9 mouse cellular contexts compared by ENCODE assay signal in genomic region chr5:120146051-120146385, GRCm38 (mm10). TPM values are rescaled to one million over a fixed set of nuclear protein-coding genes. Genes with fewer than 3 reads are reported as not detected.
DNase-seq lines count a peak whose midpoint lies in the region; ATAC-seq and TF ChIP-seq lines count a peak whose summit lies in the region.
"Had no signal": no experiment of that assay in that cellular context is flagged by ENCODE, and none has a peak within 500 bp of the region (broad histone marks: within the 10 kb centered on the region; RNA-seq: fewer than 3 reads in every experiment).

No protein-coding gene starts in this region.

- no peak overlapping the region for H3K27ac ChIP-seq in CH12.LX (ENCODE audit: insufficient read depth, low read depth)
- 0 out of 2 replicates have a peak overlapping the region, but pooled peaks have one; percentile 55 for H3K27ac ChIP-seq in forebrain, embryonic 11.5 days (ENCODE audit: low read depth, low read length)
- peak overlapping the region; percentile 85 for H3K27ac ChIP-seq in hindbrain, embryonic 12.5 days
- peak overlapping the region; percentile 73 for H3K27ac ChIP-seq in midbrain, embryonic 16.5 days (ENCODE audit: low read length)
- H3K27ac ChIP-seq: heart, embryonic 15.5 days had no signal

- H3K4me3 ChIP-seq in CH12.LX (replicated peaks in 1 of 3; ENCODE audit: low read depth in 2 of 3, low read length in 2 of 3, poor library complexity in 1 of 3) = no peak overlapping the region
- no peak overlapping the region for H3K4me3 ChIP-seq in forebrain, embryonic 11.5 days (ENCODE audit: low read depth, low read length)
- no peak overlapping the region for H3K4me3 ChIP-seq in hindbrain, embryonic 12.5 days
- H3K4me3 ChIP-seq in midbrain, embryonic 16.5 days (ENCODE audit: low read depth, low read length) = peak overlapping the region; percentile 22; the same call in 1 of the 2 replicates
- H3K4me3 ChIP-seq: heart, embryonic 15.5 days had no signal

- H3K9ac ChIP-seq in CH12.LX (ENCODE audit: insufficient read depth, low read depth) = no peak overlapping the region
- H3K9ac ChIP-seq in forebrain, embryonic 11.5 days (ENCODE audit: low read length) = peak overlapping the region; percentile 50
- H3K9ac ChIP-seq in hindbrain, embryonic 12.5 days = 0 out of 2 replicates have a peak overlapping the region, but pooled peaks have one; percentile 43
- H3K9ac ChIP-seq in midbrain, embryonic 16.5 days (ENCODE audit: low read depth, low read length) = peak overlapping the region; percentile 58
- H3K9ac ChIP-seq: heart, embryonic 15.5 days had no signal

- WGBS in forebrain, embryonic 11.5 days = 26% methylated on average over 11 of the region's 11 CpGs
- 35% methylated on average over 11 of the region's 11 CpGs for WGBS in hindbrain, embryonic 12.5 days
- WGBS in midbrain, embryonic 16.5 days = 14% methylated on average over 11 of the region's 11 CpGs

- H3K36me3 ChIP-seq in CH12.LX (replicated peaks in 1 of 2; ENCODE audit: control insufficient read depth in 1 of 2, insufficient read depth in 1 of 2, low read length in 1 of 2) = peaks cover 85 to 99% of the 10 kb centered on the region in 2 experiments
- no peaks in the 10 kb centered on the region; the same call in 1 of the 2 replicates for H3K36me3 ChIP-seq in forebrain, embryonic 11.5 days (ENCODE audit: control insufficient read depth, insufficient read depth, low read length)
- H3K36me3 ChIP-seq in hindbrain, embryonic 12.5 days = peaks cover 15% of the 10 kb centered on the region; the same call in 1 of the 2 replicates
- no peaks in the 10 kb centered on the region; the same call in 1 of the 2 replicates for H3K36me3 ChIP-seq in midbrain, embryonic 16.5 days (ENCODE audit: control insufficient read depth, insufficient read depth, low read length)

- no peaks in the 10 kb centered on the region for H3K79me2 ChIP-seq in CH12.LX (replicated peaks; ENCODE audit: control insufficient read depth, extremely low read depth, insufficient read depth, poor library complexity, severe bottlenecking)

- no peaks in the 10 kb centered on the region for H3K27me3 ChIP-seq in CH12.LX (replicated peaks)
- H3K27me3 ChIP-seq in forebrain, embryonic 11.5 days (ENCODE audit: control insufficient read depth, insufficient read depth, low read length) = no peaks in the 10 kb centered on the region
- no peaks in the 10 kb centered on the region; the same call in 1 of the 2 replicates for H3K27me3 ChIP-seq in hindbrain, embryonic 12.5 days
- peaks cover 4% of the 10 kb centered on the region; the same call in 1 of the 2 replicates for H3K27me3 ChIP-seq in midbrain, embryonic 16.5 days (ENCODE audit: control insufficient read depth, insufficient read depth, low read depth, low read length)
- H3K27me3 ChIP-seq: heart, embryonic 15.5 days had no signal

- no peak for TF ChIP-seq EP300 in CH12.LX (IDR thresholded peaks at IDR 0.05; ENCODE audit: low read length)

- no peak for DNase-seq in CH12.LX (ENCODE audit: extremely low read depth)
- peak; percentile 49 for DNase-seq in brain, embryonic 18.5 days (ENCODE audit: low read depth, low spot score)
- DNase-seq in forebrain, embryonic 11.5 days (ENCODE audit: low spot score) = peak; percentile 86
- DNase-seq in left cerebral cortex, adult 18-20 months (ENCODE audit: low spot score in 2 of 2) = peak; percentile 61 to 67
- no peak for DNase-seq in c-Kit-positive CD71-positive TER-119-positive erythroid progenitor cells, embryonic 14.5 days (ENCODE audit: low spot score)
- DNase-seq in thymus, postnatal 0 days (ENCODE audit: low spot score) = no peak

- peak in 1 of 2 experiments; percentile 15; a peak in 1 of 4 replicates for TF ChIP-seq CTCF in CH12.LX (conservative IDR thresholded peaks at IDR 0.05 in 1 of 2, IDR thresholded peaks at IDR 0.05 in 1 of 2; ENCODE audit: low read depth in 2 of 2, low read length in 2 of 2)

- H3K4me1 ChIP-seq in CH12.LX (ENCODE audit: control insufficient read depth in 1 of 2, insufficient read depth in 2 of 2) = no peaks in the 10 kb centered on the region
- H3K4me1 ChIP-seq in forebrain, embryonic 11.5 days (replicated peaks; ENCODE audit: control insufficient read depth, insufficient read depth, low read length) = peaks cover 3% of the 10 kb centered on the region; the same call in 1 of the 2 replicates
- peaks cover 24% of the 10 kb centered on the region for H3K4me1 ChIP-seq in hindbrain, embryonic 12.5 days
- H3K4me1 ChIP-seq in midbrain, embryonic 16.5 days (ENCODE audit: control insufficient read depth, insufficient read depth, low read length) = peaks cover 15% of the 10 kb centered on the region
- H3K4me1 ChIP-seq: heart, embryonic 15.5 days had no signal

- no peak for TF ChIP-seq POLR2A in CH12.LX (IDR thresholded peaks at IDR 0.05; ENCODE audit: low read depth, low read length)

- dilution Hi-C loops in CH12.LX (cut with MboI; ENCODE audit: extremely low pct_ligation_motif_present, extremely low pct_unique_long_range_greater_than_20kb, low sequenced_read_pairs) = no loop called here

- no peaks in the 10 kb centered on the region for H3K9me3 ChIP-seq in CH12.LX (replicated peaks; ENCODE audit: low read length)
- H3K9me3 ChIP-seq in forebrain, embryonic 11.5 days (ENCODE audit: control insufficient read depth, low read length) = no peaks in the 10 kb centered on the region
- H3K9me3 ChIP-seq in hindbrain, embryonic 12.5 days (replicated peaks) = no peaks in the 10 kb centered on the region
- H3K9me3 ChIP-seq in midbrain, embryonic 16.5 days (replicated peaks; ENCODE audit: control insufficient read depth, low read length, poor library complexity, severe bottlenecking) = no peaks in the 10 kb centered on the region
- H3K9me3 ChIP-seq: heart, embryonic 15.5 days had no signal

- peak; percentile 3 for TF ChIP-seq RAD21 in CH12.LX (IDR thresholded peaks at IDR 0.05; ENCODE audit: low read depth, low read length)

- in situ Hi-C loops in CH12.LX (cut with MboI; ENCODE audit: low pct_ligation_motif_present, low pct_unique_long_range_greater_than_20kb, low sequenced_read_pairs) = loop anchor here (25.0 kb wide), 1 partner anchor 466 kb away; the partner anchor contains the start of genes Ddx54 and Rita1

- ATAC-seq in forebrain, embryonic 11.5 days (replicated peaks; ENCODE audit: low FRiP score) = peak; percentile 83
- peak; percentile 80 for ATAC-seq in hindbrain, embryonic 12.5 days (ENCODE audit: low FRiP score)
- peak; percentile 84 for ATAC-seq in midbrain, embryonic 16.5 days

- H3K4me2 ChIP-seq in CH12.LX (ENCODE audit: insufficient read depth, low read depth, poor library complexity, severe bottlenecking) = no peak overlapping the region
- no peak overlapping the region for H3K4me2 ChIP-seq in forebrain, embryonic 11.5 days (ENCODE audit: low read depth, low read length, severe bottlenecking)
- H3K4me2 ChIP-seq in hindbrain, embryonic 12.5 days (replicated peaks) = peak overlapping the region; percentile 29; the same call in 1 of the 2 replicates
- peak overlapping the region; percentile 47 for H3K4me2 ChIP-seq in midbrain, embryonic 16.5 days (ENCODE audit: low read length)
- H3K4me2 ChIP-seq: heart, embryonic 15.5 days had no signal

TF ChIP-seq in CH12.LX, 34 proteins besides CTCF, POLR2A, EP300 and RAD21:
- no peak for TF ChIP-seq CHD2 (IDR thresholded peaks at IDR 0.05; ENCODE audit: low read length)
- TF ChIP-seq GABPA (IDR thresholded peaks at IDR 0.05; ENCODE audit: insufficient replicate concordance, low read depth, low read length) = no peak
- TF ChIP-seq MYC (IDR thresholded peaks at IDR 0.05; ENCODE audit: low read depth, low read length) = no peak
- TF ChIP-seq E2F4 (IDR thresholded peaks at IDR 0.05; ENCODE audit: insufficient replicate concordance, low read depth, low read length) = no peak
TF ChIP-seq in CH12.LX: peak in this region for 0.

RNA-seq across cellular contexts. Expression of gene Rbm19, which starts 29.8 kb away (rescaled TPM):
- total RNA-seq in CH12.LX (2012; rRNA removed) (56.5 and 76.1 TPM in 2 replicates), CH12.LX (2014; rRNA removed) (30.6 and 36.2 TPM in 2 replicates)
- 81.4 and 94.6 TPM in 2 replicates for polyA plus RNA-seq in CH12.LX (2012; ENCODE audit: insufficient read length, low read depth)
- 24.6 and 28.2 TPM in 2 replicates for polyA plus RNA-seq in forebrain, embryonic 11.5 days (2014; fragmentation: Nextera tagmentation; extraction: Ambion mirVana)
- polyA plus RNA-seq in hindbrain, embryonic 12.5 days (2016; fragmentation: Nextera tagmentation; extraction: Ambion mirVana) = 26.3 and 28.2 TPM in 2 replicates
- 10 to 100 TPM; 19.5 to 20.4 TPM for total RNA-seq in left cerebral cortex, adult 18-20 months (2021)
- polyA plus RNA-seq in midbrain, embryonic 16.5 days (2015; fragmentation: Nextera tagmentation; extraction: Ambion mirVana) = 18.7 and 19.3 TPM in 2 replicates
- polyA plus RNA-seq in thymus, postnatal 0 days (2015; fragmentation: Nextera tagmentation; extraction: Ambion mirVana) = 24.0 and 24.7 TPM in 2 replicates

Comparison
In these comparisons a context has a peak if more than half of its experiments do, and no peak if none do; other contexts are left out.
1. DNase-seq: peak in brain, embryonic 18.5 days (single experiment), forebrain, embryonic 11.5 days (single experiment) and left cerebral cortex, adult 18-20 months (2 of 2); none in CH12.LX (single experiment), c-Kit-positive CD71-positive TER-119-positive erythroid progenitor cells, embryonic 14.5 days (single experiment) and thymus, postnatal 0 days (single experiment).
2. H3K4me2 ChIP-seq: peak in hindbrain, embryonic 12.5 days (single experiment) and midbrain, embryonic 16.5 days (single experiment); none in CH12.LX (single experiment) and forebrain, embryonic 11.5 days (single experiment).
3. Peak in every context shown above with its lines, with median percentiles within 50 percentile points of each other: ATAC-seq.